Comparison of ENCODE assay signal across 21 mouse cellular contexts in the genomic region with DNA sequence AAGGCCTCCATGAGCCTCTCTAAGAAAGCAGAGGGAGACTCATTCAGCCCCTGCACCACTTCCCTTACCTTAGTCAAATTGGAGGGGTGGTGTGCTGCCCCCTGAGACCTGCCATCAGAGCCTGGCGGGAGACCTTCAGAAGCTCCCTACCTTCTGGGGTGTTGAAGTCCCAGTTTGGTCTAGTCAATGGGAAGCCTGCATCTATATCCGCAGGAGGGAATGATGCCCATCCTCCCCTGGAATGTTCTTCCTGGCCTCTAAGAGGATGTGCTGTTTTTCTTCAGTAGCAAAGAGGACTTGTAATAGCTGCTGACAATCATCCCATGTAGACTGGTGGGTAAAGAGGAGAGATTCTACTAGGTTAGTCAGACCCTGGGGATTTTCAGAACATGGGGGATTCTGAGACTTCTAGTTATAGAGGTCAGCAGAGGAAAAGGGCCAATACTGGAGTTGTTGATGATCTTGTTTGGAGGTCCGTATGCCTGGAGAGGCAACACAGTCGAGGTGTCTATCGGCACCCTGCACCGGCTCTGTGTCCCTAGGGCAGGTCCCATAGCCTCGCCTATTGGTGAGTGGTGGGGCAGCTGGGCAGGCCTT.
DNase-seq lines count a peak whose midpoint lies in the region; ATAC-seq lines count a peak whose summit lies in the region.
"Had no signal": no experiment of that assay in that cellular context is flagged by ENCODE, and none has a peak within 500 bp of the region (broad histone marks: within the 10 kb centered on the region; RNA-seq: fewer than 3 reads in every experiment).

No protein-coding gene starts in this region.

- no peaks in the 10 kb centered on the region for H3K36me3 ChIP-seq in intestine, embryonic 14.5 days (ENCODE audit: control insufficient read depth, insufficient read depth, low read length)
- H3K36me3 ChIP-seq in intestine, embryonic 15.5 days: no peaks in the 10 kb centered on the region
- no peaks in the 10 kb centered on the region for H3K36me3 ChIP-seq in midbrain, embryonic 11.5 days (ENCODE audit: control insufficient read depth, insufficient read depth, low read length)
- no peaks in the 10 kb centered on the region for H3K36me3 ChIP-seq in midbrain, embryonic 15.5 days (replicated peaks)
- H3K36me3 ChIP-seq: embryonic facial prominence, embryonic 10.5 days; embryonic facial prominence, embryonic 12.5 days; forebrain, embryonic 15.5 days; G1E had no signal

- no peak overlapping the region for H3K4me3 ChIP-seq in intestine, embryonic 14.5 days (ENCODE audit: low read depth, low read length)
- no peak overlapping the region for H3K4me3 ChIP-seq in intestine, embryonic 15.5 days (replicated peaks)
- H3K4me3 ChIP-seq in midbrain, embryonic 11.5 days (ENCODE audit: low read depth, low read length): no peak overlapping the region
- H3K4me3 ChIP-seq in midbrain, embryonic 15.5 days: no peak overlapping the region
- H3K4me3 ChIP-seq: embryonic facial prominence, embryonic 10.5 days; embryonic facial prominence, embryonic 12.5 days; forebrain, embryonic 13.5 days; forebrain, embryonic 15.5 days had no signal

- no peaks in the 10 kb centered on the region for H3K9me3 ChIP-seq in intestine, embryonic 14.5 days (ENCODE audit: control insufficient read depth, low read length)
- no peaks in the 10 kb centered on the region for H3K9me3 ChIP-seq in intestine, embryonic 15.5 days
- no peaks in the 10 kb centered on the region for H3K9me3 ChIP-seq in midbrain, embryonic 11.5 days (ENCODE audit: control insufficient read depth, low read length)
- no peaks in the 10 kb centered on the region for H3K9me3 ChIP-seq in midbrain, embryonic 15.5 days
- H3K9me3 ChIP-seq: embryonic facial prominence, embryonic 10.5 days; embryonic facial prominence, embryonic 12.5 days; forebrain, embryonic 13.5 days; forebrain, embryonic 15.5 days had no signal

- 87% methylated on average over 7 of the region's 7 CpGs for WGBS in intestine, embryonic 14.5 days
- 91% methylated on average over 7 of the region's 7 CpGs for WGBS in intestine, embryonic 15.5 days
- 93% methylated on average over 7 of the region's 7 CpGs for WGBS in midbrain, embryonic 11.5 days
- WGBS in midbrain, embryonic 15.5 days: 96% methylated on average over 7 of the region's 7 CpGs

- H3K4me2 ChIP-seq in intestine, embryonic 14.5 days (ENCODE audit: low read length): no peak overlapping the region
- no peak overlapping the region for H3K4me2 ChIP-seq in intestine, embryonic 15.5 days (replicated peaks)
- H3K4me2 ChIP-seq in midbrain, embryonic 11.5 days: no peak overlapping the region
- H3K4me2 ChIP-seq in midbrain, embryonic 15.5 days: no peak overlapping the region
- H3K4me2 ChIP-seq: embryonic facial prominence, embryonic 12.5 days; forebrain, embryonic 13.5 days; forebrain, embryonic 15.5 days had no signal

- no peaks in the 10 kb centered on the region for H3K27me3 ChIP-seq in intestine, embryonic 14.5 days (replicated peaks; ENCODE audit: control insufficient read depth, insufficient read depth, low read length)
- no peaks in the 10 kb centered on the region for H3K27me3 ChIP-seq in intestine, embryonic 15.5 days (replicated peaks)
- no peaks in the 10 kb centered on the region for H3K27me3 ChIP-seq in midbrain, embryonic 11.5 days (ENCODE audit: control insufficient read depth, insufficient read depth, low read length)
- H3K27me3 ChIP-seq in midbrain, embryonic 15.5 days (replicated peaks): no peaks in the 10 kb centered on the region
- H3K27me3 ChIP-seq: embryonic facial prominence, embryonic 12.5 days; forebrain, embryonic 13.5 days; forebrain, embryonic 15.5 days; Patski had no signal

- no peak overlapping the region for H3K9ac ChIP-seq in intestine, embryonic 14.5 days (ENCODE audit: low read length)
- H3K9ac ChIP-seq in intestine, embryonic 15.5 days: no peak overlapping the region
- H3K9ac ChIP-seq in midbrain, embryonic 11.5 days (ENCODE audit: low read length): no peak overlapping the region
- H3K9ac ChIP-seq in midbrain, embryonic 15.5 days: no peak overlapping the region
- H3K9ac ChIP-seq: embryonic facial prominence, embryonic 12.5 days; forebrain, embryonic 13.5 days; forebrain, embryonic 15.5 days; forebrain, postnatal 0 days had no signal

- H3K4me1 ChIP-seq in intestine, embryonic 14.5 days (replicated peaks; ENCODE audit: control insufficient read depth, insufficient read depth, low read length): no peaks in the 10 kb centered on the region
- no peaks in the 10 kb centered on the region for H3K4me1 ChIP-seq in intestine, embryonic 15.5 days (replicated peaks)
- H3K4me1 ChIP-seq in midbrain, embryonic 11.5 days (ENCODE audit: control insufficient read depth, insufficient read depth, low read length): peaks cover 4% of the 10 kb centered on the region; the same call in 1 of the 2 replicates
- H3K4me1 ChIP-seq in midbrain, embryonic 15.5 days: no peaks in the 10 kb centered on the region
- H3K4me1 ChIP-seq: embryonic facial prominence, embryonic 12.5 days; forebrain, embryonic 13.5 days; forebrain, embryonic 15.5 days had no signal

- no peak overlapping the region for H3K27ac ChIP-seq in intestine, embryonic 14.5 days (ENCODE audit: low read depth)
- no peak overlapping the region for H3K27ac ChIP-seq in intestine, embryonic 15.5 days
- H3K27ac ChIP-seq in midbrain, embryonic 11.5 days (ENCODE audit: low read depth, low read length): no peak overlapping the region
- no peak overlapping the region for H3K27ac ChIP-seq in midbrain, embryonic 15.5 days
- H3K27ac ChIP-seq: embryonic facial prominence, embryonic 10.5 days; embryonic facial prominence, embryonic 12.5 days; forebrain, embryonic 13.5 days; forebrain, embryonic 15.5 days had no signal

- no peak for ATAC-seq in intestine, embryonic 14.5 days (replicated peaks; ENCODE audit: low FRiP score, low TSS enrichment, low read depth)
- ATAC-seq in intestine, embryonic 15.5 days: no peak
- no peak for ATAC-seq in midbrain, embryonic 11.5 days (ENCODE audit: low FRiP score)
- no peak for ATAC-seq in midbrain, embryonic 15.5 days (replicated peaks)
- ATAC-seq: activated CD4-positive, CD25-positive, alpha-beta regulatory T cell, adult 4 months; forebrain, embryonic 13.5 days; forebrain, embryonic 15.5 days; forebrain, postnatal 0 days; Patski had no signal

- DNase-seq in intestine, embryonic 14.5 days (ENCODE audit: low spot score): peak; percentile 10
- peak; percentile 44 for DNase-seq in midbrain, embryonic 11.5 days (ENCODE audit: low spot score, missing footprints)
- no peak for DNase-seq in gastrocnemius, postnatal 4 days (ENCODE audit: low spot score in 2 of 2)
- DNase-seq: adrenal gland, adult 8-10 months; adrenal gland, postnatal 14 days; adrenal gland, postnatal 36 days; cerebellum, adult 11-12 months; cerebellum, adult 2 months; cerebellum, adult 9-10 months; cerebellum, postnatal 10 days; cerebellum, postnatal 25 days; forebrain, postnatal 0 days had no signal

Comparison
In these comparisons a context has a peak if more than half of its experiments do, and no peak if none do; other contexts are left out.
1. DNase-seq: peak in intestine, embryonic 14.5 days (single experiment) and midbrain, embryonic 11.5 days (single experiment); none in gastrocnemius, postnatal 4 days (0 of 2).